Mouse (Mus musculus) thymus, adult 18-20 months (tissue): ENCODE results near the gene Rab3il1.
A peak's percentile ranks its signal among the peaks of the same experiment; 100 is the strongest.

Experiments used
- DNase-seq, 2 experiments: peaks; one replicate each; pipeline ENCODE4 v3.0.0; 2022; ENCODE audit warnings: mixed read lengths in 2 of 2

Rab3il1 gene

GRCm38 (mm10) chr19:10064173-10065012 is 62.9 kb downstream of the Rab3il1 start:
- DNase-seq = peak; percentile 53 to 65

GRCm38 (mm10) chr19:10065465-10066188 is 64.2 kb downstream of the Rab3il1 start:
- no peak for DNase-seq

- DNase-seq = no peak
These were observed 64.7 kb downstream of the Rab3il1 start for GRCm38 (mm10) chr19:10066189-10066500.

GRCm38 (mm10) chr19:10066502-10066901 is 65.0 kb downstream of the Rab3il1 start:
- no peak for DNase-seq

- no peak for DNase-seq
These were observed 66.2 kb downstream of the Rab3il1 start for GRCm38 (mm10) chr19:10067701-10068100.

GRCm38 (mm10) chr19:10070186-10070980 is 68.9 kb downstream of the Rab3il1 start:
- peak in 1 of 2 experiments; percentile 29 for DNase-seq

GRCm38 (mm10) chr19:10071166-10071565 is 69.7 kb downstream of the Rab3il1 start:
- DNase-seq = no peak

- DNase-seq = no peak
These were observed 70.4 kb downstream of the Rab3il1 start for GRCm38 (mm10) chr19:10071892-10072291.

GRCm38 (mm10) chr19:10073145-10073544 is 71.7 kb downstream of the Rab3il1 start:
- no peak for DNase-seq

- no peak for DNase-seq
These were observed 76.9 kb downstream of the Rab3il1 start for GRCm38 (mm10) chr19:10078392-10078791.

GRCm38 (mm10) chr19:10080384-10080783 is 78.9 kb downstream of the Rab3il1 start:
- no peak for DNase-seq

- DNase-seq = no peak
These were observed 80.6 kb downstream of the Rab3il1 start for GRCm38 (mm10) chr19:10082105-10082504.

GRCm38 (mm10) chr19:10085454-10085853 is 84.0 kb downstream of the Rab3il1 start:
- no peak for DNase-seq

GRCm38 (mm10) chr19:10086976-10087375 is 85.5 kb downstream of the Rab3il1 start:
- DNase-seq = no peak
